Comparison of ENCODE assay signal across 12 mouse cellular contexts in the genomic region with DNA sequence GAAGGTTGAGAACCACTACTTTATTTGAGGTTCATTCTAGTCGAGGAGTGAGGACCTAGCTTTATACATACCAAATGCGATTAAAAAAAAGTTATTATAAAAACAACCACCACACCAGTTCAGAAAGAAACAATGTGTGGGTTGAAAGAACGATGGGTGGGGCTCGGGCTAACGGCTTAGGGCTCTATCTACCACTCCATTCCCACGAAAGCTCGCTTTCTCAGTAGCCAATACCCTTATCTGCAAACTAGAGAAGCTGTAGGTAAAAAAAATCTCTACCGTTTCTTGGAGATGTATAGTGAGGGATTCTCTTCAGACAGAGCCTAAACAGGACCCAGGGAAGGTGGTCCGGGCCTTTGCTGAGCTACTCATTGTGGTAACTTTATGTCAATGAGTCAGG.
"Had no signal": no experiment of that assay in that cellular context is flagged by ENCODE, and none has a peak within 500 bp of the region (broad histone marks: within the 10 kb centered on the region; RNA-seq: fewer than 3 reads in every experiment).

No protein-coding gene starts in this region.

- H3K27ac ChIP-seq: intestine, embryonic 15.5 days; kidney, embryonic 15.5 days; limb, embryonic 12.5 days; lung, embryonic 15.5 days; midbrain, embryonic 10.5 days had no signal

- H3K36me3 ChIP-seq: intestine, embryonic 15.5 days; neural tube, embryonic 13.5 days had no signal

- H3K9me3 ChIP-seq: intestine, embryonic 15.5 days; kidney, embryonic 15.5 days; limb, embryonic 12.5 days; lung, embryonic 15.5 days; midbrain, embryonic 10.5 days; neural tube, embryonic 13.5 days had no signal

- H3K4me3 ChIP-seq: intestine, embryonic 15.5 days; kidney, embryonic 15.5 days; limb, embryonic 12.5 days; lung, embryonic 15.5 days; midbrain, embryonic 10.5 days; neural tube, embryonic 13.5 days had no signal

- H3K27me3 ChIP-seq: intestine, embryonic 15.5 days; kidney, embryonic 15.5 days; limb, embryonic 12.5 days; lung, embryonic 15.5 days; neural tube, embryonic 13.5 days had no signal

- H3K9ac ChIP-seq: intestine, embryonic 15.5 days; kidney, embryonic 15.5 days; limb, embryonic 12.5 days; lung, embryonic 15.5 days; neural tube, embryonic 13.5 days had no signal

- DNase-seq: kidney, adult 2 months; kidney, postnatal 14 days; midbrain, embryonic 14.5 days; retina, postnatal 1 day; right cerebral cortex, postnatal 25 days; thymus, postnatal 36 days had no signal

- ATAC-seq: intestine, embryonic 15.5 days had no signal

- H3K4me1 ChIP-seq: intestine, embryonic 15.5 days; midbrain, embryonic 10.5 days had no signal

- H3K4me2 ChIP-seq: intestine, embryonic 15.5 days; kidney, embryonic 15.5 days; limb, embryonic 12.5 days; lung, embryonic 15.5 days; neural tube, embryonic 13.5 days had no signal
